Mouse (Mus musculus) adrenal gland, postnatal 25 days (tissue): ENCODE measurements around the gene Sbno1. TPM values are rescaled to one million over a fixed set of nuclear protein-coding genes. Genes with fewer than 3 reads are reported as not detected.
"Not testable (repeated sequence)": the region's sequence is repeated elsewhere in the genome, so short reads cannot be mapped to it uniquely, and the experiment has no call there.

Experiments used
- DNase-seq: peaks from one replicate; pipeline ENCODE4 v3.0.0; 2021; ENCODE audit warnings: mixed read lengths
- total RNA-seq: library from RNA; stranded (reverse); gene quantifications from 2 replicates; pipeline ENCODE4 v1.2.3, GENCODE M21; 2021

The Sbno1 gene
- total RNA-seq, 1 experiment from 2014 or later: 104 TPM

- DNase-seq: no peak
These were observed 60.0 kb downstream of the Sbno1 start for GRCm38 (mm10) chr5:124365754-124366153.

GRCm38 (mm10) chr5:124364173-124364918 is 61.5 kb downstream of the Sbno1 start:
- no peak for DNase-seq

GRCm38 (mm10) chr5:124362982-124363381 is 62.8 kb downstream of the Sbno1 start, which contains the start of gene Cdk2ap1:
Cdk2ap1 (minus strand) TSS chr5:124363082.
- not testable (repeated sequence) for DNase-seq

- DNase-seq: no peak
These were observed 66.2 kb downstream of the Sbno1 start for GRCm38 (mm10) chr5:124359641-124360040.

- no peak for DNase-seq
These were observed 69.1 kb downstream of the Sbno1 start for GRCm38 (mm10) chr5:124356695-124357094.

- DNase-seq: no peak
These were observed 70.3 kb downstream of the Sbno1 start for GRCm38 (mm10) chr5:124355425-124355959.

- peak; percentile 48 for DNase-seq
These were observed 71.0 kb downstream of the Sbno1 start for GRCm38 (mm10) chr5:124354574-124355424.

- DNase-seq: peak; percentile 70
These were observed 71.9 kb downstream of the Sbno1 start for GRCm38 (mm10) chr5:124353726-124354547.

- DNase-seq: peak; percentile 55
These were observed 72.6 kb downstream of the Sbno1 start for GRCm38 (mm10) chr5:124353011-124353725.

GRCm38 (mm10) chr5:124352141-124352920 is 73.5 kb downstream of the Sbno1 start:
- DNase-seq: peak; percentile 83

GRCm38 (mm10) chr5:124351604-124352003 is 74.2 kb downstream of the Sbno1 start:
- DNase-seq: no peak

GRCm38 (mm10) chr5:124351111-124351560 is 74.7 kb downstream of the Sbno1 start:
- peak; percentile 78 for DNase-seq

GRCm38 (mm10) chr5:124350350-124350749 is 75.5 kb downstream of the Sbno1 start:
- DNase-seq: no peak

- DNase-seq: peak; percentile 59
These were observed 76.6 kb downstream of the Sbno1 start for GRCm38 (mm10) chr5:124349196-124349595.

GRCm38 (mm10) chr5:124342897-124343296 is 82.9 kb downstream of the Sbno1 start:
- DNase-seq: no peak

GRCm38 (mm10) chr5:124341753-124342339 is 84.0 kb downstream of the Sbno1 start:
- DNase-seq: peak; percentile 29

GRCm38 (mm10) chr5:124338791-124339190 is 87.0 kb downstream of the Sbno1 start:
- DNase-seq: no peak

GRCm38 (mm10) chr5:124337909-124338308 is 87.9 kb downstream of the Sbno1 start:
- DNase-seq: no peak

- DNase-seq: no peak
These were observed 88.7 kb downstream of the Sbno1 start for GRCm38 (mm10) chr5:124337103-124337502.

GRCm38 (mm10) chr5:124334392-124334791 is 91.4 kb downstream of the Sbno1 start:
- DNase-seq: no peak
